Mouse (Mus musculus) intestine, postnatal 0 days (tissue): ENCODE measurements around the gene Mctp1. TPM values are rescaled to one million over a fixed set of nuclear protein-coding genes. Genes with fewer than 3 reads are reported as not detected.
"Not testable (repeated sequence)": the region's sequence is repeated elsewhere in the genome, so short reads cannot be mapped to it uniquely, and the experiment has no call there.

Source experiments
- ATAC-seq: fragments of 200-750 bp; cut with Nextera tagmentation; 2 replicates; pipeline ENCODE4 v1.8.0; 2017; ENCODE audit warnings: mild to moderate bottlenecking, moderate TSS enrichment, moderate library complexity
- H3K27ac ChIP-seq: fragments of 300-500 bp; sonication (generic); 2 replicates; pipeline ENCODE4 v1.5.1; 2014; ENCODE audit warnings: mild to moderate bottlenecking, low read depth, low read length, moderate library complexity
- H3K27me3 ChIP-seq: fragments of 300-500 bp; sonication (generic); replicated peaks from 2 replicates; pipeline ENCODE4 v1.6.1; 2014; ENCODE audit warnings: low read length, mixed read lengths; ENCODE audit not compliant: control insufficient read depth, insufficient read depth
- H3K36me3 ChIP-seq: fragments of 300-500 bp; sonication (generic); 2 replicates; pipeline ENCODE4 v1.6.1; 2014; ENCODE audit warnings: mild to moderate bottlenecking, moderate library complexity; ENCODE audit not compliant: control insufficient read depth, insufficient read depth
- H3K4me1 ChIP-seq: fragments of 300-500 bp; sonication (generic); replicated peaks from 2 replicates; pipeline ENCODE4 v1.6.1; 2014; ENCODE audit warnings: antibody characterized with exemption, low read length, mixed read lengths; ENCODE audit not compliant: control insufficient read depth, insufficient read depth
- H3K4me2 ChIP-seq: fragments of 300-500 bp; sonication (generic); replicated peaks from 2 replicates; pipeline ENCODE4 v1.6.1; 2014; ENCODE audit warnings: low read depth, mild to moderate bottlenecking, moderate library complexity
- H3K4me3 ChIP-seq: fragments of 300-500 bp; sonication (generic); 2 replicates; pipeline ENCODE4 v1.5.1; 2014; ENCODE audit warnings: low read depth, low read length
- H3K9ac ChIP-seq: fragments of 300-500 bp; sonication (generic); 2 replicates; pipeline ENCODE4 v1.6.1; 2014; ENCODE audit warnings: mild to moderate bottlenecking, low read depth, low read length
- H3K9me3 ChIP-seq: fragments of 300-500 bp; sonication (generic); 2 replicates; pipeline ENCODE4 v1.6.1; 2016; ENCODE audit warnings: mixed run types; ENCODE audit not compliant: control insufficient read depth
- CTCF ChIP-seq: sonication (generic); IDR thresholded peaks from 2 replicates; pipeline ENCODE4 v1.5.1; 2016; ENCODE audit warnings: low read depth, mild to moderate bottlenecking, control low read depth, antibody characterized with exemption, moderate library complexity
- WGBS: fragments of 180-500 bp; shearing (Covaris S2); extraction: QIAGEN DNeasy Blood & Tissue Kit; methylation state at CpG from one replicate; pipeline ENCODE4 v1.1.7; 2014; 5-methylcytosine and 5-hydroxymethylcytosine counted together
- polyA plus RNA-seq: library from polyadenylated mRNA; unstranded; fragments of >200 nt; fragmentation: Nextera tagmentation; extraction: Ambion mirVana; gene quantifications from 2 replicates; pipeline ENCODE4 v1.2.1, GENCODE M21; 2015

Gene Mctp1
- polyA plus RNA-seq, 1 experiment from 2014 or later = 1.2 TPM

- Histone ChIP-seq H3K27me3 (no peaks in the 10 kb centered on the region), H3K4me1 (no peaks in the 10 kb centered on the region), H3K9ac (no peak overlapping the region), H3K27ac (no peak overlapping the region), H3K9me3 (no peaks in the 10 kb centered on the region), H3K4me2 (no peak overlapping the region), H3K36me3 (no peaks in the 10 kb centered on the region), H3K4me3 (no peak overlapping the region)
- ATAC-seq = no peak
- no peak for TF ChIP-seq CTCF
Observed at GRCm38 (mm10) chr13:76949234-76949633, 564.9 kb downstream of the Mctp1 start.

DNA sequence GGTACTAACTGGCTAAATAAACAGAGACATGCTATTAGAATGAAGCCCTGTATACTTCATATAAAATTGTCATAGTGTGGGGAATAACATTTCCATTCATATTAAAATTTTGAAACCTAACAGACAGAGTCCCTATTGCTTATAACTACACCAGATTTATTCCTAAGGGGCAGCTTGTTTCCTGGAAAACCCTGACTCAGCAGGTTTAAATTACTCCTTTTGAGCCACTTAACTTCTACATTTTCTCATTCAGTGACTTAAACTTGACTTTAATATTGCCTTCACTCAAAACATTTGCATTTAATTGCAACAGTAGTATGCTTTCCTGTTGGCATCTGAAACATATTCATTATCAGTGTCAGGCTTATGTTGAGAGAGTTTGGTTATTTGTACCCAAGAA lies 583.3 kb downstream of the Mctp1 start:
- Histone ChIP-seq H3K9me3 (no peaks in the 10 kb centered on the region), H3K9ac (no peak overlapping the region), H3K27me3 (no peaks in the 10 kb centered on the region), H3K4me3 (no peak overlapping the region), H3K4me1 (no peaks in the 10 kb centered on the region), H3K4me2 (no peak overlapping the region), H3K27ac (no peak overlapping the region), H3K36me3 (no peaks in the 10 kb centered on the region)
- no peak for TF ChIP-seq CTCF
- ATAC-seq = no peak

GRCm38 (mm10) chr13:76969386-76969785 lies 585.1 kb downstream of the Mctp1 start:
- no peaks in the 10 kb centered on the region for H3K9me3 ChIP-seq
- peak; percentile 86 for TF ChIP-seq CTCF
- ATAC-seq = no peak
- no peak overlapping the region for H3K9ac ChIP-seq
- H3K27ac ChIP-seq = no peak overlapping the region
- 1% methylated on average over 2 of the region's 2 CpGs for WGBS
- no peaks in the 10 kb centered on the region for H3K36me3 ChIP-seq
- H3K27me3 ChIP-seq = no peaks in the 10 kb centered on the region
- no peak overlapping the region for H3K4me2 ChIP-seq
- no peaks in the 10 kb centered on the region for H3K4me1 ChIP-seq
- H3K4me3 ChIP-seq = no peak overlapping the region

DNA sequence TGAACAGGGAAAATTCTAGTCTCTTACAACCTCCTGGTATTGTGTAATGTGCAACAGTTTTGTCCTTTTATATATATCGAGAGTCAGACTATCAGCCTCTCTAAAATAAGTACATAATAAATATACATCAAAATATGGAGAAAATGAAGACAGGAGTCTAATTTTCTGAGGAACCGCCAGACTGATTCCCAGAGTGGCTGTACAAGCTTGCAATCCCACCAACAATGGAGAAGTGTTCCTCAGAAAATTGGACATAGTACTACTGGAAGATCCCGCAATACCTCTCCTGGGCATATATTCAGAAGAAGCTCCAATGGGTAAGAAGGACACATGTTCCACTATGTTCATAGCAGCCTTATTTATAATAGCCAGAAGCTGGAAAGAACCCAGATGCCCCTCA lies 586.7 kb downstream of the Mctp1 start:
- ATAC-seq = not testable (repeated sequence)

DNA sequence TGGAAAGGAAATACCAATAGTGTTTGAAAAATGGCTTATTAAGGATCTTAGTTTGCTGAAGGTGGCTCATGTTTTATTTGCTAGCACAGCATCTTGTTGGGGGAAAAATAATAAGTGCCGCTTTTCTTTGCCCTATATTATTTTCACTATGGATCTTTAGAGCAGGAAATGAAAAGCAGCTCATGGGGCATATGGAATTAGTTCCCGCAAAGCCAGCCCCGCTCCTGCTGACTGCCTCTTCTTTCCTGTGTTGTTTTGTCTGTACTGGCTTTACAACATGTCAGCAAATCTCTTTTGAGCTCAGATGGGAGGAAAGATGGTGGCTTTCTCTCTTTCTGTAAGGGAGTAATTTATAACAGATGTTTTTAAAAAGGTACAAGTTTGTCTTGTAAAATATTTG lies 618.3 kb downstream of the Mctp1 start:
- Histone ChIP-seq H3K9ac (no peak overlapping the region), H3K4me1 (no peaks in the 10 kb centered on the region), H3K9me3 (no peaks in the 10 kb centered on the region), H3K27ac (no peak overlapping the region), H3K36me3 (no peaks in the 10 kb centered on the region), H3K27me3 (no peaks in the 10 kb centered on the region), H3K4me2 (no peak overlapping the region), H3K4me3 (no peak overlapping the region)
- 81% methylated on average over 3 of the region's 3 CpGs for WGBS
- no peak for TF ChIP-seq CTCF
- ATAC-seq = no peak

More for the DNA sequence above, 586.7 kb downstream of the Mctp1 start:
- not testable (repeated sequence) for H3K9me3 ChIP-seq, H3K36me3 ChIP-seq, H3K4me3 ChIP-seq, H3K27ac ChIP-seq, H3K9ac ChIP-seq, H3K27me3 ChIP-seq, H3K4me2 ChIP-seq, H3K4me1 ChIP-seq
- 94% methylated on average over 3 of the region's 3 CpGs for WGBS

- Histone ChIP-seq H3K36me3 (no peaks in the 10 kb centered on the region), H3K4me1 (no peaks in the 10 kb centered on the region), H3K27ac (no peak overlapping the region), H3K4me3 (no peak overlapping the region), H3K4me2 (no peak overlapping the region), H3K9me3 (no peaks in the 10 kb centered on the region), H3K9ac (no peak overlapping the region), H3K27me3 (no peaks in the 10 kb centered on the region)
- no peak for TF ChIP-seq CTCF
- ATAC-seq = no peak
- 89% methylated on average over 1 of the region's 1 CpGs for WGBS
Observed at GRCm38 (mm10) chr13:77003684-77004083, 619.3 kb downstream of the Mctp1 start.

GRCm38 (mm10) chr13:77018851-77019250 lies 634.5 kb downstream of the Mctp1 start:
- 79% methylated on average over 2 of the region's 2 CpGs for WGBS
- Histone ChIP-seq H3K9me3 (no peaks in the 10 kb centered on the region), H3K4me1 (no peaks in the 10 kb centered on the region), H3K27me3 (no peaks in the 10 kb centered on the region), H3K4me3 (no peak overlapping the region), H3K9ac (no peak overlapping the region), H3K27ac (no peak overlapping the region), H3K36me3 (no peaks in the 10 kb centered on the region), H3K4me2 (no peak overlapping the region)
- ATAC-seq = no peak
- TF ChIP-seq CTCF = no peak
